Mouse (Mus musculus): ENCODE measurements around the gene Zfp560. TPM values are rescaled to one million over a fixed set of nuclear protein-coding genes. Genes with fewer than 3 reads are reported as not detected.

The Zfp560 gene
- polyA plus RNA-seq, 1 experiment from 2014 or later = 39.7 TPM

Other genes with a start within 250 kb of the Zfp560 start
- not detected in 2 replicates for gene Olfr870, start 211.1 kb downstream of the Zfp560 start, polyA plus RNA-seq (2015; fragmentation: Nextera tagmentation; extraction: Ambion mirVana)
- gene Olfr871, start 173.0 kb downstream of the Zfp560 start, polyA plus RNA-seq (2015; fragmentation: Nextera tagmentation; extraction: Ambion mirVana) = not detected in 2 replicates
- gene Olfr872, start 148.1 kb downstream of the Zfp560 start, polyA plus RNA-seq (2015; fragmentation: Nextera tagmentation; extraction: Ambion mirVana) = not detected in 2 replicates
- gene Olfr39, start 102.8 kb downstream of the Zfp560 start, polyA plus RNA-seq (2015; fragmentation: Nextera tagmentation; extraction: Ambion mirVana) = not detected in 2 replicates
- not detected in 2 replicates for gene Olfr873, start 86.6 kb downstream of the Zfp560 start, polyA plus RNA-seq (2015; fragmentation: Nextera tagmentation; extraction: Ambion mirVana)
- gene Olfr18, start 49.1 kb downstream of the Zfp560 start, polyA plus RNA-seq (2015; fragmentation: Nextera tagmentation; extraction: Ambion mirVana) = 0.13 TPM in 1 of 2 replicates, not detected in the other
- 15.2 and 15.3 TPM in 2 replicates for gene Zfp26, start 75.0 kb upstream of the Zfp560 start, polyA plus RNA-seq (2015; fragmentation: Nextera tagmentation; extraction: Ambion mirVana)
- gene Zfp426, start 107.6 kb upstream of the Zfp560 start, polyA plus RNA-seq (2015; fragmentation: Nextera tagmentation; extraction: Ambion mirVana) = 29.3 and 30.4 TPM in 2 replicates
- gene Zfp266, start 136.2 kb upstream of the Zfp560 start, polyA plus RNA-seq (2015; fragmentation: Nextera tagmentation; extraction: Ambion mirVana) = 107 and 129 TPM in 2 replicates
- 39.6 and 44.4 TPM in 2 replicates for gene Zfp846, start 196.1 kb upstream of the Zfp560 start, polyA plus RNA-seq (2015; fragmentation: Nextera tagmentation; extraction: Ambion mirVana)

All from neural tube, embryonic 13.5 days (tissue).